8 mouse cellular contexts compared by ENCODE assay signal in the genomic region with DNA sequence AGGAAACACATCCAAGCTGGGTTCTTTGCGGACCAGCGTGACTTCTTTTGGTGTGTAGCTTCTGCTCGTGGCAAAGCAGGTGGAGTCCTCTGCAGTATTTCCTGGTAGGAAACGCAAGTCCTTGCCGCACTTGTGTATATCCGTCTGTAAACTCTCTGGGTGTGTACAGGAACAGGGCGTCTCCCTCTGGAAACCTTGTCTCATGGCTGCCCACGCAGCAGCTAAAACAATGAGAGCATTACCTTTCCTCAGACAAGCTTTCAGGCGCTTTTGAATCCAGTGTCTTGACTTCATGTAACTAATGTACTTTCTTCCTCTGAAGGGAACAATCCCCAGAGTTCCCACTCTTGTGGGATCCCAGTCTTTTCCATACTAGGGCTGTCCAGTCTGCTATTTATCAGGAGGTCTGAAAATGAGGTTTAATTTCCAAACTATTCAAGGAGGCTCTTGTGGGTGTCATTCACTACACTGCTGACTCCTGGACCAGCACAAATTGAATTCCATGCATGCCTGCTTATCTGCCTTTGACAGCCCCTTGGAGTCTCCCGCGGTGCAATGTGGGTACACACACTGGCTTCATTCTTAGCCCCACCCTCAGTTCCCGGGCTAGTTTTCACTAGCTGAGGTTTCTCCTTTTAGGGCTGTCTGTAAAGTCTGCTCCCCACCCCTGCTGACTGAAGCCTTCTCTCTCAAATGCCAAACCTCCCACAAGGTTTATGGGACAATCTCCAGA.
DNase-seq lines count a peak whose midpoint lies in the region; ATAC-seq and TF ChIP-seq lines count a peak whose summit lies in the region.

No protein-coding gene starts in this region.

- CTCF ChIA-PET in Patski (lab: Charles Lee), result no interaction called here

- H3K27ac ChIP-seq in embryonic facial prominence, embryonic 14.5 days (replicated peaks; ENCODE audit: low read depth, low read length), result no peak overlapping the region
- peak overlapping the region; percentile 32; the same call in 1 of the 2 replicates for H3K27ac ChIP-seq in lung, embryonic 15.5 days
- peak overlapping the region; percentile 49 for H3K27ac ChIP-seq in stomach, embryonic 16.5 days (ENCODE audit: low read length)

- WGBS in embryonic facial prominence, embryonic 14.5 days, result 56% methylated on average over 12 of the region's 12 CpGs
- WGBS in lung, embryonic 15.5 days, result 29% methylated on average over 12 of the region's 12 CpGs
- 38% methylated on average over 12 of the region's 12 CpGs for WGBS in stomach, embryonic 16.5 days

- POLR2A ChIA-PET in Patski (lab: Charles Lee), result no interaction called here

- in situ Hi-C loops in Patski (cut with MboI; ENCODE audit: low pct_unique_long_range_greater_than_20kb), result no loop called here

- ATAC-seq in Patski, result peak; percentile 98
- peak; percentile 82 for ATAC-seq in embryonic facial prominence, embryonic 14.5 days (ENCODE audit: low read depth)
- peak; percentile 76 for ATAC-seq in lung, embryonic 15.5 days (ENCODE audit: borderline replicate concordance, extremely low read depth, low FRiP score, low TSS enrichment)
- peak; percentile 83 for ATAC-seq in stomach, embryonic 16.5 days (ENCODE audit: insufficient read depth, low FRiP score)

- H3K4me2 ChIP-seq in embryonic facial prominence, embryonic 14.5 days (ENCODE audit: low read depth, low read length), result no peak overlapping the region
- peak overlapping the region; percentile 19; the same call in 1 of the 2 replicates for H3K4me2 ChIP-seq in lung, embryonic 15.5 days
- H3K4me2 ChIP-seq in stomach, embryonic 16.5 days (ENCODE audit: low read depth, low read length), result peak overlapping the region; percentile 35; the same call in 1 of the 2 replicates

- no peak overlapping the region for H3K9ac ChIP-seq in embryonic facial prominence, embryonic 14.5 days (ENCODE audit: low read depth, low read length)
- H3K9ac ChIP-seq in lung, embryonic 15.5 days, result no peak overlapping the region
- H3K9ac ChIP-seq in stomach, embryonic 16.5 days (ENCODE audit: low read length), result no peak overlapping the region

- no peak for TF ChIP-seq CTCF in Patski (IDR thresholded peaks at IDR 0.05)

- no peak overlapping the region for H3K4me3 ChIP-seq in embryonic facial prominence, embryonic 14.5 days (ENCODE audit: low read depth, low read length)
- H3K4me3 ChIP-seq in lung, embryonic 15.5 days, result no peak overlapping the region
- no peak overlapping the region for H3K4me3 ChIP-seq in stomach, embryonic 16.5 days (replicated peaks; ENCODE audit: low read length)

- H3K4me1 ChIP-seq in embryonic facial prominence, embryonic 14.5 days (ENCODE audit: control insufficient read depth, insufficient read depth, low read length), result no peaks in the 10 kb centered on the region
- 0 out of 2 replicates have a peak, but pooled peaks cover 4% of the 10 kb centered on the region for H3K4me1 ChIP-seq in lung, embryonic 15.5 days
- H3K4me1 ChIP-seq in stomach, embryonic 16.5 days (ENCODE audit: control insufficient read depth, insufficient read depth, low read length), result peaks cover 5% of the 10 kb centered on the region

- H3K27me3 ChIP-seq in Patski, result no peaks in the 10 kb centered on the region
- H3K27me3 ChIP-seq in embryonic facial prominence, embryonic 14.5 days (replicated peaks; ENCODE audit: control insufficient read depth, insufficient read depth, low read length), result no peaks in the 10 kb centered on the region
- H3K27me3 ChIP-seq in lung, embryonic 15.5 days, result no peaks in the 10 kb centered on the region
- no peaks in the 10 kb centered on the region for H3K27me3 ChIP-seq in stomach, embryonic 16.5 days (ENCODE audit: control insufficient read depth, insufficient read depth, low read length)

- intact Hi-C loops in heart, postnatal 36 days (cut with DNase I), result no loop called here

- H3K36me3 ChIP-seq in embryonic facial prominence, embryonic 14.5 days (ENCODE audit: control insufficient read depth, insufficient read depth, low read length), result no peaks in the 10 kb centered on the region
- H3K36me3 ChIP-seq in lung, embryonic 15.5 days, result no peaks in the 10 kb centered on the region
- H3K36me3 ChIP-seq in stomach, embryonic 16.5 days (ENCODE audit: control insufficient read depth, insufficient read depth, low read length), result no peaks in the 10 kb centered on the region

- DNase-seq in Patski (ENCODE audit: low read depth, low spot score) (peak; percentile 17), MN1 (ENCODE audit: low spot score) (no peak)
- DNase-seq in embryonic facial prominence, embryonic 14.5 days (ENCODE audit: low spot score), result peak; percentile 65
- peak; percentile 10 to 13 for DNase-seq in heart, postnatal 36 days
- no peak for DNase-seq in layer of hippocampus, adult 9-11 months
- no peak for DNase-seq in spleen, adult 18-20 months

- no peaks in the 10 kb centered on the region for H3K9me3 ChIP-seq in embryonic facial prominence, embryonic 14.5 days (ENCODE audit: control insufficient read depth, low read length)
- no peaks in the 10 kb centered on the region for H3K9me3 ChIP-seq in lung, embryonic 15.5 days
- H3K9me3 ChIP-seq in stomach, embryonic 16.5 days (replicated peaks; ENCODE audit: control insufficient read depth, low read length), result no peaks in the 10 kb centered on the region

Comparison
In these comparisons a context has a peak if more than half of its experiments do, and no peak if none do; other contexts are left out.
1. DNase-seq: peak in Patski (single experiment), embryonic facial prominence, embryonic 14.5 days (single experiment) and heart, postnatal 36 days (2 of 2); none in MN1 (single experiment), layer of hippocampus, adult 9-11 months (single experiment) and spleen, adult 18-20 months (0 of 2).
2. Peak in every context shown above with its lines, with median percentiles within 50 percentile points of each other: ATAC-seq.